Mouse (Mus musculus): ENCODE results near the gene Hnrnpdl.

Gene Hnrnpdl

GRCm38 (mm10) chr5:100005896-100006295, 33.6 kb downstream of the Hnrnpdl start:
- no peak for DNase-seq (ENCODE audit: low spot score)

DNA sequence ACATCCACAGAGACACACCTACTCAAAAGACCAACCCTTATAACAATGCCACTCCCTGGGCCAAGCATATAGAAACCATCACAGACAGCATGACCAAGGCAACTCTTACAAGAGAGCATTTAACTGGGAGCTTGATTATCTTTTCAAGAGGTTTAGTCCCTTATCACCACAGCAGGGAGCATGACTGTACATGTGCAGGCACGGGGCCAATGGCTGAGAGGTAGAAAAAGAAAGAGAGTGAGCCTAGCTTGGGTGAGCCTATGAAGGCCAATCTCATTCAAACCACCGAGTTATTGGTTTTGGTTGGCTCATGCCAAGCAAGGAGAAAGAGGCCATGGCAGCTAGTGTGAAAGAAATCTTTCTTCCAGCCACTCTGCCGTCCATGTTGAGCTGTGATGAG, 34.0 kb downstream of the Hnrnpdl start:
- no peak for DNase-seq (ENCODE audit: low spot score)

GRCm38 (mm10) chr5:100003895-100004294, 35.6 kb downstream of the Hnrnpdl start:
- DNase-seq (ENCODE audit: low spot score) = no peak

- no peak for DNase-seq (ENCODE audit: low spot score)
These were observed 39.0 kb downstream of the Hnrnpdl start for GRCm38 (mm10) chr5:100000500-100000899.

DNA sequence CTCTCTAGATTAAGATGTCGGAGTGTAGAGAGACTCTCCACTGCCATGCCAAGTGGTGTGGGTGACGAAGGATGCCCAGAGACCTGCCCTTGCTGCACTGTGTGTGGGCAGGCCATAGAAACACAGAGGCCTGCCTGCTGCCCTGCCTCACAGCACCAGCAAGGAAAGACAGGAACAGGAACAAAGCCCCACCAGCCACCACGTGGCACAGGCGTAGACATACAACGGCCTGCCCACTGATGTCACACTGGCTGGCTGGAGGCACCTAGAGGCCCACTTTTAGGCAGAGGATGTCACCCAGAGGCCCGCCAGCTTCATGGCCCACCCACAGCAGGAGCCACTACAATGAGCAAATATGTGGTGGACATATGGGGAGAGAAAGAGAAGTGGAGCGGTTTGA, 39.4 kb downstream of the Hnrnpdl start:
- no peak for DNase-seq (ENCODE audit: low spot score)

GRCm38 (mm10) chr5:99994680-99995079, 44.8 kb downstream of the Hnrnpdl start:
- DNase-seq (ENCODE audit: low spot score) = no peak

- DNase-seq (ENCODE audit: low spot score) = no peak
These were observed 45.3 kb downstream of the Hnrnpdl start for GRCm38 (mm10) chr5:99994166-99994565.
